Mouse (Mus musculus) spleen, embryonic (tissue): Measurements from ENCODE around the gene Rab6b.

Experiments
- CTCF ChIA-PET: fragments of 350-600 bp; sonication (Branson Sonifier 250); formaldehyde crosslinking; loops from one replicate; lab custom pipeline; 2022; lab: Charles Lee

Gene Rab6b

DNA sequence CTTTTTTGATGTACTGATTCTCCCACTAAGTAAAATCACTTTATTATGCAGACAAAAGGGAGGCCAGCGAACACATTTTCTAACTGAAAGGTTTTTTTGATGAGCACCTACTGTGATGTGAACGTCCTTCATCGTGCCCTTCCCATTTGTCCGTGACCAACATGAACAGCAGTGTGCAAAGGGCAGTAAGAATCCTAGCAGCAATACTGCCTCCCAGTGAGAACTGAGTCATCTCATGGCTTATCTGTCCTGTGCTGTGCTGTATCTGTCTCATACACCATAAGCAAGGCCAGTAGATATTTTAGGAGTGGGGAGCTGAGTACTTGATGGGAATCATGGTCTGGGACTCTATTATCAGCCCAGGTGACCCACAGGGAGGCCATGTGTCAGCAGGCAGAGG, 76.8 kb downstream of the Rab6b start:
- CTCF ChIA-PET, result no interaction called here

GRCm38 (mm10) chr9:103201561-103202260, 90.1 kb downstream of the Rab6b start, which contains the start of gene Srprb:
Srprb (minus strand) TSS chr9:103202137.
- CTCF ChIA-PET, result interaction anchor here (0.5 to 0.6 kb wide), 2 partner anchors 90 to 552 kb away, joined by 5 to 8 read pairs; partner anchors contain the start of gene Rab6b

DNA sequence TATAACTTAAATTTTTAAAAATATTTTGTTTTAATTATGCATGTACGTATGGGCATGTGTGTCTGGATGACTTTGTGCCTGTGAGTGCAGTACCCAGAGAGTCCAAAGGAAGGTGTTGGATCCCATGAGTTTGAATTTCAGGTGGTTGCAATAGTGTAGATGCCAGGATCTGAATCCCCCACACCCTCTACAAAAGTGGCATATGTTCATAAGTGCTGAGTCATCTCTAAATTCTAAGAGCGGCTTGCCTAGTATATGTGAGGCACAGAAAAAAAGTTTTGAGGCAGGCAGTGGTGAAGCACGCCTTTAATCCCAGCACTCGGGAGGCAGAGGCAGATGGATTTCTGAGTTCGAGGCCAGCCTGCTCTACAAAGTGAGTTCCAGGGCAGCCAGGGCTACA, 94.2 kb downstream of the Rab6b start:
- CTCF ChIA-PET, result no interaction called here

DNA sequence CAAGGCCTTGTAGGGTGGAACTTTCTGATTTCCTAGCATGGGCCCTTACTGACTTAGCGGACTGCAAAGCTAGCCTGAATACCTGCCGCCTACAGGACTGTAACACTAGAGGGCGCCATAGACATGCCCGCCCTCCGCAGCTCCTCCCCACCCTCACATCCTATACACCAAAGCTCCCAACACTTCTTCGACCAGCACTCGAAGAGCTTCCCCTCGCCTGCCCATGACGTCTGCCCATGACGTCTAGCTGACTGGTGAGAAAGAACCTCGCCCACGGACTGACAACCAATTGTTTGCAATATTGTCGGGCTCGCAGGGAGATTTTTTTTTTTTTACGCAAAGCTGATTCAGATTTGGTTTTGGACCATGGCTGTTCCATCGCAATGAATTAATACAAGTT, 96.3 kb downstream of the Rab6b start:
- CTCF ChIA-PET, result interaction anchor here (0.6 kb wide), 2 partner anchors 36 to 98 kb away, joined by 6 to 10 read pairs; no protein-coding TSS in a partner anchor

DNA sequence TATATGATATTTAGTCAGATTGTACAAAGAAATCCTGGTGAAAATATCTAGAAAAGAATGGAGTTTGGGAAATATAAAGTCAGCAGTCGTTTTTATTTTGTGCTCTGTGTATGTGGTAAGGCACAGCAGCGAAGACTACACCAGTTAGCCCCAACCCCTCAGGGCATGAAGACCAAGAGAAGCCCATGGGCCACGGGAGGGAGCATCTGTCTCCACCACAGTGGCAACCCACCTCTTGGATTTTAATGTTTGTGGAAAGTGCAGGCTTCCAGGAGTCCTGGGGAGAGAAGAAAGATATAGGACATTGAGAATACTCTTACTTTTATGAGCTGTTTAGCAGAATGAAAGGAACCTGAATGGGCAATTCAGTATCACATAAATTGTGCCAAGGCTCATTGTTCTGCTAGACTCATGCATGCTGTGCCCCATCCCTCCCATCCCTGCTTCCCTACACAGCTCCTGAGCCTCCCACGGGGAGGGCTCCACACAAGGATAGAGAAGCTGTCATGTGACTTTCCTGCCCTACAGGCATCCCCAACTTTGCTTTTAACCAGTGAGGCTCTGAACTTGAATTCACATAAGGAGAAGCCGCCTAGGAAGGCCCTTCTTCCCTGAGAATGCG, 97.3 kb downstream of the Rab6b start:
- CTCF ChIA-PET, result interaction anchor here (0.7 kb wide), 1 partner anchor 253 kb away, joined by 4 read pairs; no protein-coding TSS in a partner anchor

GRCm38 (mm10) chr9:103212654-103213420, 101.2 kb downstream of the Rab6b start:
- CTCF ChIA-PET, result no interaction called here

- CTCF ChIA-PET, result no interaction called here
These were observed 102.0 kb downstream of the Rab6b start for GRCm38 (mm10) chr9:103213631-103214030.

GRCm38 (mm10) chr9:103214281-103214680, 102.7 kb downstream of the Rab6b start:
- CTCF ChIA-PET, result no interaction called here

DNA sequence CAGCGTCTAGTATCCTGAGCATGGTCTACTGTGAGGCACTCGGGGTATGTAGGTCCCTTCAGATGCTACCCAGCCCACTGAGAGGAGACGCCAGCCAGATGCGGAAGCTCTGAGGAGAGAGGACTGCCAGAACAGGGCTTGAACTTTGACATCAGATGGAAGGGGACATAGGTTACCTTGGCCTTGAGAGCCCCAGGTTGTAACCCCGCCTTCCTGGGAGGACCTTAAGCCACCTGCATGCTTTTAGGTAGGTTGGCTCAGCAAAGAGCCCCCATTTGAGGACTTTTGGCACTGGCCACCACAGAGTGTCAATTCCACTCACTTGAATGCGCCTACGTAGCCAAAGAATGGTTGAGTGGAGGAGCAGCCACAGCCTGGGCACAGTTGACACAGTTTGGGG, 113.1 kb downstream of the Rab6b start:
- CTCF ChIA-PET, result no interaction called here

DNA sequence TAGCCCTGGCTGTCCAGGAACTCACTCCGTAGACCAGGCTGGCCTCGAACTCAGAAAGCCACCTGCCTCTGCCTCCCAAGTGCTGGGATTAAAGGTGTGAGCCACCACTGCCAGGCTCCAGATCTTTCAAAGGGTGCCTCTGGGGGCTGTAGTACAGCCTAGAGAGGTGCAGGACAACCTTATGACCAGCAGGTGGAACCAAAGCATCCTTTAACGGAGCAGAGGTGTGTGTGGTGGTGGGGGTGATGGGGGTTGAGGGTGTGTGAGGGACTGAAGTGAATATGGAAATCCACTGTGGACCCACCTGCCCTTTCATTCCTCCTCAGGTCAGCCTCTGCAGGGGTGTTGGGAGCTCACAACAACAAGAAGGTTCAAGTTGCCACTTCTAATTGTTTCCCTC, 113.9 kb downstream of the Rab6b start:
- CTCF ChIA-PET, result no interaction called here

DNA sequence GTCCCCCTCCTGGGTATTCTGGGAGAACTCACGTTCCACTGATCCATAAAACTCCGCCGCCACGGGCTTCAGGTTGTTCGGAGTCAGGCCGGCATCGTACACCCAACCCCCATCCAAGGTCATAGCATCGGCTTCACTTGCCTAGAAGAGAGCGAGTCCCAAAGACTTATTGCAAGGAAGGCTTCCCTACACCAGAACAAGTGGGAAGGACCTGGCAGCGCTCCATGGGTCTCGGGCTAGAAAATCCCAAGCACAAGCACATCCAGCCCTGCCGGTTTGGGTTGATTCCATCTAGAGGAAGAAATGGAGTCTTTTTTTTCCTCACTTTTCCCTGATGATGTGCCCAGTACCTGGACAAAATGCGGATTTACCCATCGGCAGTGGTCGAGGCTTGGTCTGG, 115.2 kb downstream of the Rab6b start:
- CTCF ChIA-PET, result no interaction called here

GRCm38 (mm10) chr9:103227760-103228159, 116.2 kb downstream of the Rab6b start:
- CTCF ChIA-PET, result no interaction called here

DNA sequence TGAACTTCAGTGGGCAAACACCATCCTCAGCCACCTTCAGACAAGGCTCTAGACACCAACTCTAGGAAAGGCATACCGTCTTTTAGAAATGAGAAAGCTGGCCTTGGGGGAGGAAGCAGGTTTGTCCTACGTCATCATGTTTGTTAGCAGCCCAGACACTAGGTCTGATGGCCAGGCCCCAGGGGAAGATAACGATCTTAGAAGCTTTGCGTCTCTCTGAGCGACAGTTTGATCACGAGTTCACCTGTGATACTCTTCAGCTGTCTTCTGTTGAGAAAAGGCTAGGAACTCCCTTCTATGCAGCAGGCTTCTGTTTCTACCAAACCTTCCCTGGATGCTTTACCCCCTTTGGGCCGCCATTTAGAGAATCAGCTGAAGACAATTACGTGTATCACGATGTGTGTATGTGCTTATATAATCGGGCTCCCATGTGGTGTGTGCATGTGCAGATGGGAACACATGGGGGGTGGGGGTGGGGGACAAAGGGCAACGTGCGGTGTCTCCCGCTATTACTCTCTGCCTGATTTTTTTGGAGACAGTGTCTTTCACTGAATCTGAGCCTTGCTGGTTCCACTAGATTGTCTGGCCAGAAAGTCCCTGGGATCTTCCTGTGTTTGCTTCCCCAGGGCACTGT, 116.9 kb downstream of the Rab6b start:
- CTCF ChIA-PET, result no interaction called here

DNA sequence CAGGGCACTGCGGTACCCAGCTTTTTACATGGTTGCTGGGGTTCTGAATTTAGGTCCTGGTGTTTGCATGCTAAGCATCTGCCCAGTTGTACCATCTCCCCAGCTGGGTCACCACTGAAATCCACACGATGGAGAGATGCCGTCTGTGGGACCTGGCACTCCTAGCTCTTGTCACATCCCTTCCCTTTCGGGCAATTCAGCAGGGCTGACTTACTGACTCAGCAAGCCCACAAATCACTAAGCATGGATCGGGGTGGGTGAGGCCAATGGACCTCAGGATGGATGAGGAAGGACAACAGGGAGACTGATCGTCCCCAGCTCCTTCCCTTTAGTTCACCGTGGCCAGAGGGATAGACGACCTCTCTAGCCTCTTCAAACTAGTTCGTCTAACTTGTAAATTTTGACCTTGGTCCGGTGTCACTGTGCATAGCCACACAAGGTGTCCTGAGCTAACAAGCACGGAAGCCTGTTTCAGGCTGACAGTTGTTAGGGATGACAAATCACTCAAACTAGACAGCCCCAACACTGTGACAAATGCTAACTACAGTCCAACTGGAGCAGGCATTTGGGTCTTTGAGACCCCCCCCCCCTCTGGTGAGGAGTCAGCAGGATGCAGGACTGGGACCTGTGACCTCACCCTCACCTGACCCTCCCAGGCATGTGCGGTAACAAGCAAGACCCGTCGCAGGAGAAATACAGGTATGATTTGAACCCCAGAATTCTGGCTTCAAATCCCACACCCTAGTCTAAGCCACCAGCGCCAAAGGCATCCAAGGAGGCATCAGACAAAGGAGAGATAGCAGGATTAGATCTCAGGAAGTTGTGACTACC, 117.7 kb downstream of the Rab6b start:
- CTCF ChIA-PET, result no interaction called here

DNA sequence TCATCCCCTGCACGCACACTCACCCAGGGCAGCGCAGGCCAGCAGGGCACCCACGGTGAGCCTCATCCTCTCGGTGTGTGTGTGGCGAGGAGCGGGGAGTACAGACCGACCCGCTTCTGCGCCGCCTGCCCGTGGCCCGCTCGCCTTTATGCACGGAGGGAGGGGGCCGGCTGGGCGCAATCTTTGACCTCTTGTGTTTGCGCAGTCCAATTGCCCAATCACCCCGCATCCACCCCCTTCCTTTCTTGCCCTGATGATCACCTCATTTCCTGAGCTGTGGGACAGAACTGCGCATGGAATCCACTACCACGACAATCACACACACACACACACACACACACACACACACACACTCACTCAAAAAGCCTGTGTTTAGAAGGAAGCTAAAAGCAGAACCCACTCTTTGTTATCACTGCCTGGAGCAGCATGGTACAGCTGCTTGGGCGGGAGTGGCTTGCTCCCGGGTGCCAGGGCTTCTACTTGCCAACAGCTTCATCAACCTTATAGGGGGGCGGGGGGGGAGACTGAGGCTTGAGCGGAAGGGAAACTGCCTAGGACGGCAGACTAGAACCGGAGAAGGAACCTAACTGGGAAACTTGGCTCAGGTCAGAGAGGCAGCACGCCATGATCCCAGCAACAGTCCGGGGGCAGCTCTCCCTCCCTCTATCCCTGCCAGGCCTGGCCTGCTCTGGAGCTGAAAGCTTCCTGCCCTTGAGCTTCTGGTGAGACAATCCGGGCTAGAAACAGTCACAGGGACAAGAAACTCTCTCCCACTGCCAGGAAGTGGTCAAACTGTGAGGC, 118.8 kb downstream of the Rab6b start, which contains the start of the genes Gm20425 and Trf:
TSS of gene Gm20425 (minus strand) at position 157 of the 801 bp plus-strand sequence.
TSS of gene Trf (minus strand) at position 294 of the 801 bp plus-strand sequence.
- CTCF ChIA-PET, result no interaction called here

- CTCF ChIA-PET, result no interaction called here
These were observed 120.8 kb downstream of the Rab6b start for GRCm38 (mm10) chr9:103232232-103233005.

DNA sequence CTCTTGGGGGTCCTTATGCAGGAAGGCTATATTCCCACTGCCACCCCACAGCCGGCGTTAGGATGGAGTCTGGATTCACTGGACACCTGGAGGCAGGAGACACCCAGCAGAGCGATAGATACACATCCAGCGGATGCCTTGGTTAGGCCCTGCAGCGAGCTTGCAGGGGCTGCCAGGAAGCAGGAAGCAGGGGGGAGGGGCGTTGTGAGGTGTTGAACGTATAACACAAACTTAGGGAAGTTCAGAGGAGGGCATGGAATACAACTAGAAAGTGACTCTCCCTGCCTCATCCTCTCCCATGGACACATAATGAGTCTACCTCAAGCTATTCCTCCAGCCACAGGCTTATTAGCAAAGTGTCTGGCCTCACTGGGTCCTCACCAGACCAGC, 121.4 kb downstream of the Rab6b start:
- CTCF ChIA-PET, result no interaction called here

- CTCF ChIA-PET, result no interaction called here
These were observed 122.5 kb downstream of the Rab6b start for GRCm38 (mm10) chr9:103234059-103234458.

DNA sequence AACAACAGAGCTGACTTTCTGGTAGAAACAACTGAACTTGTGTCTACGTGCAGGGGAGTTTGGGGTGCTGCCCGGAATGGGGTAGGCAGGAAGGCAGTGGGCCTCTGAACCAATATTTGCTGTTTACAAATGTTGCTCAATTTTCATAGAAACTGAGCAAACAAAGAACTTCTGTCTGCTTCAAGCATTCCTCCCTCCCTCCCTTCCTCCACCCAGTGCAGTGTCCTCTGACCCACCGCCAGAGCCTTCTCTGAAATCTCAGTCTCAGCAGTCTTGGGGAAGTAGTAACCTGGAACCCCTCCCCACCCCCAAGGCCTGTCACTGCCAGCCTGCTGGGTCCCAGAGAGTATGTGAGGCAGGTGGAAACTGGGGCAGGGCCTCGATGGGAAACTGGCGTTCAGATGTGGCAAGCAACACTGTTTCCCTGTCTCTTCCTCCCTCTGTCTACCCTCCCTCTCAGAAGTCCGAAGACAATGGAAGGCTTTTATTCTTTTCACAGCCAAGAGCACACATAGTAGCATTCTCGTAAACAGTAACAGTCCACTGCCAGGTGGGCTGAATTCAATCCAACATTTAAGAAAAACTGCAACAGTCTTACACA, 123.1 kb downstream of the Rab6b start:
- CTCF ChIA-PET, result no interaction called here
